Mouse (Mus musculus) kidney, adult 2 months (tissue): Measurements from ENCODE around the gene 4932438H23Rik.
A peak's percentile ranks its signal among the peaks of the same experiment; 100 is the strongest.

ENCODE experiments used
- CTCF ChIP-seq: fragments of 200-500 bp; conservative IDR thresholded peaks from 2 replicates; pipeline ENCODE4 v1.5.1; 2011; ENCODE audit warnings: low read depth, mild to moderate bottlenecking, control low read depth, low read length, moderate library complexity, mixed read lengths; ENCODE audit not compliant: insufficient read depth, insufficient read length
- POLR2A ChIP-seq: fragments of 200-500 bp; IDR thresholded peaks from one replicate; pipeline ENCODE4 v1.6.1; 2011; ENCODE audit warnings: low read depth, low read length, control low read depth

- TF ChIP-seq CTCF, result peak; percentile 42
- no peak for TF ChIP-seq POLR2A
Measured at GRCm38 (mm10) chr16:91023384-91023783, 71.5 kb downstream of the 4932438H23Rik start.
